Mouse (Mus musculus) heart, adult 2 months (tissue): ENCODE measurements around the gene Wipf1.

Source experiments
- CTCF ChIP-seq: fragments of 200-600 bp; IDR thresholded peaks from 2 replicates; pipeline ENCODE4 v1.8.1; 2022; ENCODE audit warnings: antibody characterized with exemption, mild to moderate bottlenecking, moderate library complexity
- POLR2A ChIP-seq: fragments of 200-500 bp; IDR thresholded peaks from 2 replicates; pipeline ENCODE4 v1.6.1; 2011; ENCODE audit warnings: mild to moderate bottlenecking, low read depth, low read length, control low read depth; ENCODE audit not compliant: insufficient read depth

DNA sequence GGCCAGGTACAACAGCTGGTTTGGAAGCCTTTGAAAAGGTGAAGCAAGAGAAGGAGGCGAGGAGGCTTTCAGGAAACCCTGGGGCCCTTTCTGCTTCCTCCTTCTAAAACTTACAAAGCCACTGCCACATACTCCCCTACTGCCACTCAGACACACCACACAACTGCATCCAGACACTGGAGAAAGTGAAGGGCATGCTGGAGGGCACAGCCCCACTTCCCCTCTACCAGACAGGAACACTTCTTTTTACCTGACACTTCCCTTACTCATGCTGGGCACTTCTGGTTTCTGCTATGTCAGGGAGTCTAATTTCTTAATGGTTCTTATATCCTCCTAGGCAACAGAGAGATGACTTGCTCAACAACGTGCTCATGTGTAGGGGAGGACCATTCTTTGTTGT lies 19.0 kb upstream of the Wipf1 start:
- no peak for TF ChIP-seq POLR2A
- no peak for TF ChIP-seq CTCF
